Mouse (Mus musculus) pancreas, adult 10 weeks (tissue): ENCODE data around the gene Notch3. TPM values are rescaled to one million over a fixed set of nuclear protein-coding genes. Genes with fewer than 3 reads are reported as not detected.

Experiments
- polyA plus RNA-seq: library from polyadenylated mRNA; stranded (reverse); fragments of 350-450 nt; fragmentation: Illumina TruSeq; extraction: RNeasy Lipid Tissue Mini Kit (QIAGEN cat#74804); gene quantifications from one replicate; pipeline ENCODE4 v1.2.3, GENCODE M21; 2015; ENCODE audit warnings: low read depth, low replicate concordance; ENCODE audit not compliant: insufficient read depth

The Notch3 gene
- polyA plus RNA-seq, result 6.5 TPM

GRCm38 (mm10) chr17:32166687-32167086 is at the start of gene Notch3:
Gene Notch3, minus strand, starts transcription at chr17:32166852.

GRCm38 (mm10) chr17:32188863-32189636 is 22.4 kb upstream of the Notch3 start, which contains the start of gene Ephx3:
Gene Ephx3, minus strand, starts transcription at chr17:32189549.

Other genes with a start within 250 kb of the Notch3 start
- 3.6 TPM for gene Rrp1b, start 130.8 kb downstream of the Notch3 start, polyA plus RNA-seq
- not detected for gene Hsf2bp, start 130.5 kb downstream of the Notch3 start, polyA plus RNA-seq
- gene Ephx3, start 22.7 kb upstream of the Notch3 start, polyA plus RNA-seq, result 1.5 TPM
- 15.1 TPM for gene Brd4, start 117.9 kb upstream of the Notch3 start, polyA plus RNA-seq
- gene Akap8, start 154.4 kb upstream of the Notch3 start, polyA plus RNA-seq, result 28.3 TPM
- 90.0 TPM for gene Akap8l, start 183.8 kb upstream of the Notch3 start, polyA plus RNA-seq
- gene Wiz, start 222.6 kb upstream of the Notch3 start, polyA plus RNA-seq, result 8.1 TPM
- gene Rasal3, start 236.7 kb upstream of the Notch3 start, polyA plus RNA-seq, result 1.8 TPM